Mouse (Mus musculus) left cerebral cortex, adult 9 months (tissue): ENCODE data around the gene Wwox.

Source experiments
- DNase-seq, 2 experiments: peaks; one replicate each; pipeline ENCODE4 v3.0.0; 2022; ENCODE audit warnings: low spot score in 2 of 2

Wwox gene

GRCm38 (mm10) chr8:114599555-114599954 is 160.1 kb downstream of the Wwox start:
- DNase-seq, result no peak

- no peak for DNase-seq
Measured at GRCm38 (mm10) chr8:114600196-114600595, 160.7 kb downstream of the Wwox start.

GRCm38 (mm10) chr8:114603046-114603445 is 163.6 kb downstream of the Wwox start:
- DNase-seq, result no peak

GRCm38 (mm10) chr8:114603561-114603960 is 164.1 kb downstream of the Wwox start:
- DNase-seq, result no peak

- no peak for DNase-seq
Measured at GRCm38 (mm10) chr8:114604315-114604714, 164.9 kb downstream of the Wwox start.

- DNase-seq, result no peak
Measured at GRCm38 (mm10) chr8:114605651-114606050, 166.2 kb downstream of the Wwox start.

- no peak for DNase-seq
Measured at GRCm38 (mm10) chr8:114609330-114609729, 169.9 kb downstream of the Wwox start.

GRCm38 (mm10) chr8:114611075-114611474 is 171.6 kb downstream of the Wwox start:
- DNase-seq, result no peak

GRCm38 (mm10) chr8:114612091-114612490 is 172.6 kb downstream of the Wwox start:
- no peak for DNase-seq

- no peak for DNase-seq
Measured at GRCm38 (mm10) chr8:114615413-114615812, 176.0 kb downstream of the Wwox start.

- DNase-seq, result no peak
Measured at GRCm38 (mm10) chr8:114615908-114616307, 176.5 kb downstream of the Wwox start.

GRCm38 (mm10) chr8:114618908-114619508 is 179.6 kb downstream of the Wwox start:
- DNase-seq, result no peak

GRCm38 (mm10) chr8:114625402-114625801 is 185.9 kb downstream of the Wwox start:
- no peak for DNase-seq

- no peak for DNase-seq
Measured at GRCm38 (mm10) chr8:114626897-114627296, 187.4 kb downstream of the Wwox start.

GRCm38 (mm10) chr8:114629719-114630118 is 190.3 kb downstream of the Wwox start:
- no peak for DNase-seq

- no peak for DNase-seq
Measured at GRCm38 (mm10) chr8:114631087-114631486, 191.6 kb downstream of the Wwox start.

GRCm38 (mm10) chr8:114634151-114634550 is 194.7 kb downstream of the Wwox start:
- DNase-seq, result no peak

- no peak for DNase-seq
Measured at GRCm38 (mm10) chr8:114634669-114635410, 195.4 kb downstream of the Wwox start.

GRCm38 (mm10) chr8:114636376-114636775 is 196.9 kb downstream of the Wwox start:
- DNase-seq, result no peak

GRCm38 (mm10) chr8:114641809-114642208 is 202.4 kb downstream of the Wwox start:
- no peak for DNase-seq

GRCm38 (mm10) chr8:114650789-114651188 is 211.3 kb downstream of the Wwox start:
- no peak for DNase-seq

- no peak for DNase-seq
Measured at GRCm38 (mm10) chr8:114657789-114658188, 218.3 kb downstream of the Wwox start.

- no peak for DNase-seq
Measured at GRCm38 (mm10) chr8:114658475-114658874, 219.0 kb downstream of the Wwox start.
